Mouse (Mus musculus): Measurements from ENCODE around the gene Ap2a2. TPM values are rescaled to one million over a fixed set of nuclear protein-coding genes. Genes with fewer than 3 reads are reported as not detected.

Gene Ap2a2
- total RNA-seq (2023), result 10 to 100 TPM; 53.8 to 54.1 TPM

DNA sequence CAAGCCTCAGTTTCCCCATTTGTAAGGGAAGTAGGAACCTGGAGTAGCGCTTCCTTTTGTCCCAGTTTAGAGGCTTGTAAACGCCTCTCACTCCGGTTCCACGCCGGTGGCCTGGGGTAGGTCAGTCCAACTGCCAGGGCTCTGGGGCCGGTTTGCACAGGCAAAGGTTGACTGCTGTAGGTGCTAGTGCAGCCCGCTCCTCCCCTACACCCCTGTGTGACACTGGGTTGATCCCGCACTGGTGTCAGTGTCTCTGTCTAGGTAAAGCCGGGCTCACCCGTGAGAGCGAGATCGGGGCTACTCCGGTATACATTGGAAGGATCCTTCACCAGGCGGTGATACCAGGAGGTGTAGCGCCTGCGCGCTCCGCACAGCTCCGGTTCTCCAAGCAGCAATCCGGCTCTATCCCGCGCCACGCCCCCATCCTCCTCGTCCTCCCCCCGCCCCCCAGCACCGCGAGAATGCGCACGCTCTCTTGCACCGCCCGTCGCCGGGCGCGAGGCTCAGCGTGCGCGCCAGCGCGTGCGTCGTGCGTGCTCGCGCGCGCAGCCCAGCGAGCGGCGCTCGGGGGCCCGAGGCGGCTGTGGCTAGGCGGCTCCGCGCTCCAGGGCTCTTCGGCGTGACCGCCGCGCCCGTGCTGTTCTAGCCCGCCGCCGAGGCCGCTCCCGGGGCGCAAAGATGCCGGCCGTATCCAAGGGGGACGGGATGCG, at the start of gene Ap2a2:
TSS of gene Ap2a2 (plus strand) at position 492 of the 710 bp plus-strand sequence.

GRCm38 (mm10) chr7:141539556-141540311, 22.2 kb upstream of the Ap2a2 start, which contains the start of gene Chid1:
Gene Chid1 (minus strand): TSS chr7:141539857.

Other genes with a start within 250 kb of the Ap2a2 start
- 10 to 100 TPM; 65.6 to 68.5 TPM for gene Deaf1, start 234.5 kb upstream of the Ap2a2 start, total RNA-seq (2023)
- 10 to 100 TPM; 20.7 to 21.2 TPM for gene Tmem80, start 234.4 kb upstream of the Ap2a2 start, total RNA-seq (2023)
- under 1 TPM in 1 of 2 experiments, not detected in 1; 0.80 TPM for gene Eps8l2, start 223.3 kb upstream of the Ap2a2 start, total RNA-seq (2023)
- gene Taldo1, start 170.0 kb upstream of the Ap2a2 start, total RNA-seq (2023), result 100 to 1,000 TPM in 1 of 2 experiments, 10 to 100 TPM in 1; 93.1 to 107 TPM
- gene Gatd1, start 148.0 kb upstream of the Ap2a2 start, total RNA-seq (2023), result 10 to 100 TPM; 38.3 to 40.0 TPM
- not detected for gene Cend1, start 132.7 kb upstream of the Ap2a2 start, total RNA-seq (2023)
- gene Slc25a22, start 124.3 kb upstream of the Ap2a2 start, total RNA-seq (2023), result 10 to 100 TPM; 55.0 to 76.6 TPM
- 1 to 10 TPM; 2.4 to 5.7 TPM for gene Pidd1, start 118.1 kb upstream of the Ap2a2 start, total RNA-seq (2023)
- gene Rplp2, start 114.8 kb upstream of the Ap2a2 start, total RNA-seq (2023), result 1,000 to 10,000 TPM; 3,530 to 3,735 TPM
- gene Pnpla2, start 107.0 kb upstream of the Ap2a2 start, total RNA-seq (2023), result 10 to 100 TPM; 52.1 to 58.8 TPM
- gene Cracr2b, start 101.1 kb upstream of the Ap2a2 start, total RNA-seq (2023), result 1 to 10 TPM in 1 of 2 experiments, not detected in 1; 1.0 TPM
- gene Cd151, start 94.8 kb upstream of the Ap2a2 start, total RNA-seq (2023), result 1 to 10 TPM; 7.2 to 8.9 TPM
- 10 to 100 TPM; 17.0 to 21.1 TPM for gene Polr2l, start 87.0 kb upstream of the Ap2a2 start, total RNA-seq (2023)
- 1 to 10 TPM; 2.2 to 2.8 TPM for gene Tspan4, start 86.9 kb upstream of the Ap2a2 start, total RNA-seq (2023)
- 10 to 100 TPM; 21.1 to 31.6 TPM for gene Chid1, start 22.3 kb upstream of the Ap2a2 start, total RNA-seq (2023)
- gene Muc6, start 93.1 kb downstream of the Ap2a2 start, total RNA-seq (2023), result under 1 TPM in 1 of 2 experiments, not detected in 1; 0.06 TPM
- gene Muc2, start 128.2 kb downstream of the Ap2a2 start, total RNA-seq (2023), result not detected
- not detected for gene Muc5ac, start 226.8 kb downstream of the Ap2a2 start, total RNA-seq (2023)

All from T-cell, adult 66 days (primary cell).